In genomic region chr9:77175870-77176269, GRCm38 (mm10) we compare ENCODE assay signal across 15 mouse cellular contexts.
"Had no signal": no experiment of that assay in that cellular context is flagged by ENCODE, and none has a peak within 500 bp of the region (broad histone marks: within the 10 kb centered on the region; RNA-seq: fewer than 3 reads in every experiment).

No protein-coding gene starts in this region.

- DNase-seq: kidney, postnatal 25 days; lung, adult 2 months; lung, postnatal 36 days; right cerebral cortex, adult 18-20 months; right cerebral cortex, postnatal 25 days; thymus, adult 18-20 months; thymus, postnatal 14 days had no signal

- H3K9me3 ChIP-seq: limb, embryonic 10.5 days; liver, embryonic 15.5 days; midbrain, embryonic 12.5 days; neural tube, embryonic 15.5 days had no signal

- H3K36me3 ChIP-seq: limb, embryonic 10.5 days; liver, embryonic 15.5 days; midbrain, embryonic 12.5 days; neural tube, embryonic 15.5 days had no signal

- H3K27ac ChIP-seq: left cerebral cortex, adult 2 months; limb, embryonic 10.5 days; liver, embryonic 15.5 days; midbrain, embryonic 12.5 days; neural tube, embryonic 15.5 days; stomach, postnatal 0 days had no signal

- H3K27me3 ChIP-seq: liver, embryonic 15.5 days; midbrain, embryonic 12.5 days; neural tube, embryonic 15.5 days had no signal

- H3K4me1 ChIP-seq: limb, embryonic 10.5 days; liver, embryonic 15.5 days; midbrain, embryonic 12.5 days; neural tube, embryonic 15.5 days had no signal

- H3K4me3 ChIP-seq: left cerebral cortex, adult 2 months; limb, embryonic 10.5 days; liver, embryonic 15.5 days; midbrain, embryonic 12.5 days; neural tube, embryonic 15.5 days had no signal

- ATAC-seq: lung, postnatal 0 days had no signal

- H3K4me2 ChIP-seq: liver, embryonic 11.5 days; liver, embryonic 15.5 days; midbrain, embryonic 12.5 days; neural tube, embryonic 15.5 days had no signal

- H3K9ac ChIP-seq: liver, embryonic 15.5 days; midbrain, embryonic 12.5 days; neural tube, embryonic 15.5 days had no signal
